Mouse (Mus musculus): Measurements from ENCODE around the gene Senp1.
A peak's percentile ranks its signal among the peaks of the same experiment; 100 is the strongest.

Gene Senp1

DNA sequence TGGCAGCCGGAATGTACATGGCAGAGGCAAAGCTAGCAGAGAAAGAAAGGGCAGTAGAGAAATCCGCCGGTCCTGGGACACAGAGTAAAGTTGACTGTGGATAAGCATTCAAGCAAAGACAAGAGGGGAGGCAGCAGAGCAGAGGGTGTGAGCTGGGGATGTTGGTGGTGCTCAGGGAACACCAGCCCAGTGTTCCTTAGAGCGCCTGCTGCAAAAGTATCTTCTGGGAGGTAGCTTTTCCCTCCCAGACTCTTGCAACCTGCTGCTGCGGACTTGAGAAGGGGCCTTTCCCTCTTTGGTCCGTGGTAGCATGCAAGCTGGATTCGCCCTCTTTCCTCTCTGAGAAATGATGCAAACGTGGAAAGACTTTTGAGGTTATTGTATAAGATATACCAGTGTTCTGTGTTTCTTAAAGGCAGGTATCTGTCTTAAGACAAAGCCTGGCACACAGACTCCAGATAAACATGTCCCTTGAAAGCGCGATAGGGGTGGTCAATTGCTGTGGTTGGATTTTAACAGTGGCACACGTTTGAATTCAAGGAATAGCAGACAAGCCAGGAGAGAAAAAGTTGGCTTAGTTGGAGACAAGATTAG is 14.3 kb upstream of the Senp1 start:
- DNase-seq (ENCODE audit: extremely low spot score), result no peak

DNA sequence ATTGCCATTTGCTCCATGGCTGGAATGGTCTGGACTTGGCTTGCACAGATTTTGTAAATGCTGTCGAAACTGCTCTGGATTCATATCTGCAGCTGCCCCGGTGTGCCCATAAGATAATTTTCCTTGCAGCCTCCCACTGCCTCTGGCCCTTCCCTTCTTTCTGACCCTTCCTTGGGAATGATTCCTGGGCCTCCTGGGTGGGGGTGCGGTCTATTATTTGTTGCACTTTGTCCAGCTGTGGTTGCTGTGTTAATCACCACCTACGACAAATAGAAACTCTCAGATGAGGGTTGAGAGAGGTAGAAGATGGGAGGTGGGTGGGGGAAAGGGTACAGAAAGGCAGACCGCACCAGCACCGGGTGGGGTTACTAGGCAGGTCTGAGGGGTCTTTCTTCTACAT is 13.7 kb upstream of the Senp1 start:
- no peak for DNase-seq (ENCODE audit: extremely low spot score)

DNA sequence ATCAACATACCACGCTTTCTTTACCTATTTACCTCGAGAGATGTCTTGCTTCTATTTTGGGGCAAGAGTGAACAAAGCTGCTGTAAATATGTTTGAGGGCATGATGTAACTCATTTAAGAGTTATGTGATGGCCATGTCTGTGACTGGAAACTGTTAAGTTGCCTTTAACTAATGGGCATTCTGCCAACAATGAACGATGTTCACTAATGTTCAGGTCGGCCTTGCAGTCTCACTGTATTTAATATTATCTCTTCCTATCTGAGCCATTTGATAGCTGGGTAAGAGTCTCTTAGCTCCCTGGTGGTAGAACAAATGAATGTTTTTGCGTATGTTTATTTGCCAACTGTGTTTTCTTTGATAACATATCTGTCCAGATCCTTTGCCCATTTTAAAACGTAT is 13.0 kb upstream of the Senp1 start:
- no peak for DNase-seq (ENCODE audit: extremely low spot score)

DNA sequence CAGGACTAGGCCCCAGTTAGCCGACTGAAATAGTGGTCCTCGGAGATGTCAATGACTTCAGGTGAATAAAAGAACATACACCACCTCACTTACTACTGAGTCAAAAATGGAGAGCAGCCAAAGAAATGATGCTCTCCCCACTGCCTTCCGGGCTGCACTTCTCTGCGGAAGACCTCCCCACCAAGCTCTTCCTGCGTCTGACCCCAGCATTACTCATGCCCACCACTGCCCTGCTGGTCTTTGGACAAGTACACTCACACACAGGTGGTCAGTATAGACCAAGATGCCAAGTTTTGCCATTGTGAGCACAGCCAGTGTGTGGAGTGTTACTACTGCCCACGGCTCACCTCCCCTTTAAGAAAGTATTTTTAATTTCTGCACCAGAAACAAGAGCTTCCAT is 8.9 kb upstream of the Senp1 start:
- DNase-seq (ENCODE audit: extremely low spot score), result no peak

DNA sequence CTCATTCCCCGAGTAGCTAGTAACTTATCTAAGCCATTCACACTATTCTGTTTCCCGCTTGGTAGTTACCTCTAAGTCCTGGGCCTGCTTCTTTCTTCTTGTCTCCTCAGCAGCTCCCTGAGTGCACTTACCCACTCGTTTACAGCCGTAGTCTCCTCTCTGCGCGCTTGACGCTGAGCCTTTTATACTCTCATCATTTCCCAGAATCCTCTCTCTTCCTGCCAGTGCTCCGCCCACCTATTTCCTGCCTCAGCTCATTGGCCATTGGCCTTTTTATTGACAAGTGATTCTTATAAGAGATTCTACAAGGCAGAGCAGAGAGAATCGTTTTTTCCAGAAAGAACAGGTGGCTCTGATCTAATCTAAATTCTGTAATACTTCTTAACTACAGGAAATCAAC is 5.0 kb upstream of the Senp1 start:
- DNase-seq (ENCODE audit: extremely low spot score), result no peak

DNA sequence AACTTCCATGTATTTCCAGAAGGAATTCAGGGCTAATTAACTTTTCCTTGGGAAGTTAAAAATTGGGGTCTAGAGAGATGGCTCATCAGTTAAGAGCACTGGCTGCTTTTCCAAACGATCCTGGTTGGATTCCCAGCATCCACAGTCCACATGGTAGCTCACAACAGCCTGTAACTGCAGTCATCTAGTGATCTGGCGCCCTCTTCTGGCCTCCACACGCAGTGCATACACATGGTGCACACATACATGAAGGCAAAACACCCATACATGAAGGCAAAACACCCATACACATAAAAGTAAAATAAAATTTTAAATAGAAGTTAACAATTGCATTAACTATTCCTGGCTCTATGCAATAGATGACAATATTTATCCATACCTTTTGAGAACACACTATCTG is 3.4 kb upstream of the Senp1 start:
- DNase-seq (ENCODE audit: extremely low spot score), result no peak

DNA sequence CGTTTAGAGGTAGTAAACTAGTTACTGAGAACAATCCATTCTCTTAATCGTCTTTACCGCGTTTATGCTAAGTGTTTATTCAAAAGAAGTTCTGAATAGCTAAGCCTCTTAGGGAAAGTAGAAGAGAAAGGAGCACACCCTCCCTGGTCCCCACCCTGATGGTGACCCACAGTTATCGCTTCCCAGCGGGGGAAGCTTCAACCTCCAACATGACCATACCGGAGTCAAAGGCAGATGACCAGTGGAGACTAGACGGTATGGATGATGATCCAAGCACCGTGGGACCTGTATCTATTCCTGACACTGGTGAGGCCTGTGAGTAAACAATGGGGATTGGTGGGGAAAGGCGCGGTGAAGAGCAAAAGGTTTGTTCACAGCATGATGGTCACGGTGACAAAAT is 1.4 kb upstream of the Senp1 start:
- no peak for DNase-seq (ENCODE audit: extremely low spot score)

DNA sequence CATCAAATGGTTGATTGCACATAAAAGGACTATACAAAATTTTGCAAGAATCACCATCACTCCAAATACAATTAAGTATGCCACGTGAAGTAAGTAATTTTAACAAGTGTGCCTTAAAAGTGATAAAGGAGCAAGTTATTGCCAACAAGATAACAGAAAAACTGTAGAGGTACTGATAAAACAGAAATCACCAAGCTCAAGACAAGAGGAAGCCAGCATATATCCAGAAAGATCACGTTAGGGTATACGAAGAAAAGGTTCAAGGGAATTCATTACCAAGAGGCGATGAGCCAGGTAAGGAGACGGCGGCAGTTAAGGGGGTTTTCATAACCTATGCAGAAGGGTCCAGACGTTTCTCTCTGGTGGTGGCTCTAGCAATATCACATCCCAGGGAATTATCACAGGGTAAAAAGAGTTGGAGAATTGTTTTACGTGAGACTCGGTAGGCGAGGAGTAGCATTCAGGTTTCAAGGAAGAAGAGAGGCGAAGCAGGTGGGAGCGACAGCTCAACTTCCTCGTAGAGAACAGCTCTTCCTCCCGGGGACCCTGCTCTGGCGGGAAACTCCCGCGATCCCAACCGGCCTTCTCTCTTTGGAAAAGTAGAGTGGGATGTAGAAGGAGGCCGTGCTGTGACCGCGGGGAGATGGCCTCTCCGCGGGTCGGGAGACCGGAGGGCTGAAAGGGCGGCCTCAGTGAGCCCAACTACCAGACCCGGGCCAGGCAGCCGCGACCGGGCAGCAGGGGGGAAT is 998 bp downstream of the Senp1 start, which contains the start of gene Pfkm:
TSS of gene Pfkm (plus strand) at position 218 of the 749 bp plus-strand sequence.
- DNase-seq (ENCODE audit: extremely low spot score), result no peak

DNA sequence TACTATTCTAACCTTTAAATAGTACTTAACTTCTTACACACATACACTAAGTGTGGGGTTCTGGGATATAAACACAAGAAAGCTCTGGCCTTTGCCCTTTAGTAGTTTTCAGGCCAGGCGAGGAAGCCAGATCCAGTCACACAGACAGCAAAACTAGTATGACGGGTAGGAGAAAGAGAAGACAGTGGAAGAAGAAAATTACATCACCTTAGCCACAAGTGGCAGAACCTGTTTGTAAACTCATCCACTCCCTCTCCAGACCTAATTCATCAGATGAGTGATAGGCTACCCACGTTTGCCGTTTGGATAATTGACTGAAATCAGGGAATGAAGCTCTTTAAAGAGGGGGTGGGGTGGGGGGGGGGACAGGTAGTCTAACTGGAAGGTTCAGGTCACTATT is 1.7 kb downstream of the Senp1 start:
- DNase-seq (ENCODE audit: extremely low spot score), result no peak

DNA sequence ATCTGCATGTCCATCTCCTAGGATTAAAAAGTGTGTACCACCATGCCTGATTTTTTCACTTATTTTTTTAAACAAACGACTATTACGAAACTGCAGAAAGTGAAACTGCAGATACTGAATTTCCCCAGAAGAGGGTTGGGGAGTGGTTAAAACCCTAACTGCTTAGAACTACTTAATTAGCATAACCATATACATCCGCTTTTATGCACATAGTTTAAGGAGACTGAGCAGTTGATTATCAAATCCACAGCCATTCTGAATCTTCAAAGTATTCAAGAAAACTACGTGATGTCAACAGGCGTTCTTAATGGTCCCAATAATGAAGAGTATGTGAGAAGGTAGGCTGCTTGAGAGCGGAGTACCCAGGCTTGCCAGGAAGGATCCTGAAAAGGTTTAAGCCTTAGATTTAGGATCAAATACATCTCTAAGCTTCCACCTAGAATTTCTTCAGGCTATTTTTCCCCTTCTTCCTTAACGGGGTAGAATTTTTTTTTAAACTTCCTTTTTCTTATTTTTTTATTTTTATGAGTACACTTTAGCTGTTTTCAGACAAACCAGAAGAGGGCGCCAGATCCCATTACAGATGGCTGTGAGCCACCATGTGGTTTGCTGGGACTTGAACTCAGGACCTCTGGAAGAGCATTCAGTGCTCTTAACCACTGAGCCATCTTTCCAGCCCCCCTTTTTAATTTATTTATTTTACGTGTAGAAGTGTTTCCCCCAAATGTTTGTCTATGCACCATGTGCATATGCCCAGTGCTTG is 3.9 kb downstream of the Senp1 start:
- peak; percentile 20 for DNase-seq (ENCODE audit: extremely low spot score)

DNA sequence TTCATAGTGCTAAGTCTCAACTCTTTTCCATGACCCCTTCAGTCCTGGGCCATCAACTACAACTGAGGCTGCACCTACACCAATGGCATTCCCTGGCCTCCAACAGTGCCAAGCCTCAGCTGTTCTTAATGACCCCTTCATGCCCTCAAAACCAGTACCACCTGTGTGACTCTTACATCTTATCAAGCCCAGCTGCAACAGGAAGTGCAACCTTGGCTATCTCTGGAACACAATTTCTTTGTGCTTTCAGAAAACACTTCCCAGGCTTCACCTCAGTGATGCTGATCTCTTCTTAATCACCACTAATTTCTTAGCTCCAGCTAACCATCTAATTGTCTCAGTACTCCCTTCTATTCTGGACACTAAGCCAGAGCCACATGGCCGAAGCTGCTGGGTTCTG is 4.7 kb downstream of the Senp1 start:
- DNase-seq (ENCODE audit: extremely low spot score), result no peak

DNA sequence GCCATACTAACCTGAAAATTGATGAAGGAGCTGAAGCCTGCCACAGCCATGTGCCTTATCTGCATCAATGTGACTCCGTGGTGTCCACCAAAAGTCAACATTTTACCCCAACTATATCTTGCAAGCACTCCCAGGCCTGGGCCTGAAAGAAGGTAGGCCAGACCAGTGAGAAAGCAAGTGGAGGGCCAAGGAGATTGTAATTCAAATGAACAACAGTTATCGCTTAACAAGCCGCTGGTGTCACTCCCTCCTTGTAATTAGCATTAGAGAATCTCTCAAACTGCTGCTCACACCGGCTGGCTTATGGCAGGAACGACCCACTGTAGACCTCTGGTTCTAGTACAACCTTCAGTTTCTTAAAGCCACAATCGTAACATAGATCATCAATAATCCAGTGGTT is 16.6 kb downstream of the Senp1 start:
- no peak for DNase-seq (ENCODE audit: extremely low spot score)

DNA sequence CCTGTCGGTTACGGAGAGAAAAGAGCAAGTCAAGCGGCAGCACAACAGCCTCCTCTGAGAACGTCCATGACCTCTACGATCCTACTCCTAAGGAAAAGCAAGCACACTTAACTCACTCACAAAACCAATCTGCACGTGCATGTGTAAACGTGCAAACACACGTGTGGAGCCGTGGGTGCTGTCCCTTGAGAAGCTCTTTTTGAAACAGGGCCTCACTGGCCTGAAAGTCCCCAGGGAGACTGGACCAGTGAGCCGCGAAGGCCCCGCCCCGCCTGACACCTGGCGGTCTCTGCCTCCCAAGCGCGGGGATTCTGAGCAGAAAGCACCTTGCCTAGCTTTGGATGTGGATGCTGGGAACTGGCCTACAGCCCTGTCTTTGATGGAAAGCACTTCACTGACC is 18.5 kb downstream of the Senp1 start:
- no peak for DNase-seq (ENCODE audit: extremely low spot score)

DNA sequence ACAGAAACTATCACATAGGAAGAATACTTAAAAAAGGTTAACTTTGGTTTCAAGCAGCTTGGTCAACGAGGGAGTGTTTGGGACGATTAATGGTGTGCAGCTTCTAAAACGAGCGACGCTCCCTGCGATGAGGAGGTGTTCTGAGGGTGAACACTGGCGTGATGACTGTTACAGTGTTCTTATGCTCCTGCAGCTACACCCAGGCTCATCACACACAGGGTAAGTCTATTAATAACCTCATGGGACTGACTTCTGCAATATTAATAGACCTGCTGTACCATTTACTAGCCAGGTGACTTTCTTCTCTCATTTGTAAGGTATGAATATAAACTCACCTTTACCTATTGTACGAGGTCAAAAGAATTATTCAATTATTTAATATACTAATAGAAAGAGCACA is 19.0 kb downstream of the Senp1 start:
- DNase-seq (ENCODE audit: extremely low spot score), result no peak

DNA sequence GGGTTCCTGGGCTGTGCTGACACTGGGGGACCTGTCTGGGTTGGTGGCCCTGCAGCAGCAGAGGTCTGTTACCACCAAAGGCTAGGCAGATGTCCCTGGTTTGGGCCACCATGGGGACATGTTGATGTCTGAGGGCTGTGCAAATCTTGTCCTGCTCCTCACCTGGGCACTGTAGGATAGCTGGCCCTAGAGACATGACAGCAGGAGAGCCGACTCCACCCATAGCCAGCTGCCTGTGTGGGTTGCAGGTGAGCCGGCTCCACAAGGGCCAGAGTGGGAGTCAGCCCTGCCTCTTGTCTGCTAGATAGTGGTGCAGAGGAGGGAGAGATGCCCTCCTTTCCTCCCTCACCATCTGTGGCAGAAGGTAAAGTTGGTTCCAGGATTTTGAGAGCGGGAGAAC is 23.2 kb downstream of the Senp1 start:
- no peak for DNase-seq (ENCODE audit: extremely low spot score)

DNA sequence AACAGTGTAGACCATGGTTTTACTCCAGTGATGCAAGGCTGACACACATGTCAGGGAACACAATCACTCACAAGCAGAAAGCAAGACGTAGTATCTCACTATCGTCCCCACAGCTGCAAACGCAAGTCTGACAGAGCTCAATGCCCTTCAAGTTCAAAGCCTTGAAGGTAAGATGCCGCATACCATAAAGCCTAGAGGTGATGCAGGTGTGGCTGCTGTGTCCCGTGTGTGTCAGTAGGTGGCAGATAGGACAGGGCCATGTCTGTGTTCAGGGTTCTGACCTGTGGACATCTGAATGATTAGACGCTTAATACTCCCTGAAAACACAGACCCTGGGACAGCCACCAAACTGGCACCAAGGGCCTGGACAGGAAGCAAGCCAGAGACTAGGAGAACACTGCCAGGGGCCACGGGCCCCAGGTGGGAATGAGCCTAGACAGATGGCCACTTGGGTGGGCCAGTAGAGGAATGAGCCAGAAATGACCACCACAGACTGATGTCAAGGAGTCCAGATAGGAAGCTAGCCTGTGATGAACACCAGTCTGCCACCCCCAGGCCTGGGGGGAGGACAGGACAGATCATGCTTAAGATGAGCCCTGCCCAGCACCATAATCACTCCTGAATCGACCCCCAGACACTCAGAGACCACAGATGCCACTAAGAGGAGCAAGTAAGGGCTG is 23.8 kb downstream of the Senp1 start:
- DNase-seq (ENCODE audit: extremely low spot score), result no peak

DNA sequence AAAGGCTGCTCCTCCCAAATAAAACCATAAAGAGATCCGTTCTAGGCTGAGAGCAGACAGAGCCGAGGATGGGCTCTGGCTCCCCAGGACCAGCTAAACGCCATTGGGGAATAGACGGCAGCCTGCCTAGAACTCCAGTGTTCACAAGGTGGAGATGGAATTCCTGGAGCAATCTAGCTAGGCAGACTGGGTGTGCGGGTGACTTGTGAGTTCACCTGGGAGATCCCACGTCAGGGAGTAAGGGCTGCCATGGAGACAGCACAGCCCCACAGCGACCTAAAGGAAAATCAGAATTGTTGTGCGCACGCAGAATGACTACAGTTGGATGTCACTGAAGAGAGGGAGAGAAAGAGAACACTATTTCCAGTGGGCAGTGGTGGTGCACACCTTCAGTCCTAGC is 25.0 kb downstream of the Senp1 start:
- no peak for DNase-seq (ENCODE audit: extremely low spot score)

DNA sequence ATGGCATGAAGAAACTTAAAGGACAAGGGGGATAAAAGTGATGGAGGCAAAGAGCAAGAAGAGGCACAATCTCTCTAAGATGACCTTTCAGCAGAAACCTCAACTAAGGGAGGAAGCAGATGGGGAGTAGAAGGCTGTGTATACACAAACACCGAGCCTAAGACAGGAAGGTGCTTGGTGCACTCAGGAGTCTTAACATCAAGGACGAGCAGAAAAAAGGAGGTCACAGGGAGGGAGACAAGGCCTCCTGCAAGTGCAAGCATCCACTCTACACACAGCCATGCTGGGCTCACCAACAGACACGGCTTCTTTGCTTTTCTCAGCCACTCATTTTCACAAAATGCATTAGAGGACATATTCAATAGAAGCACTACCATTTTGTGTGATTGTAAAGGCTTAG is 26.1 kb downstream of the Senp1 start:
- no peak for DNase-seq (ENCODE audit: extremely low spot score)

DNA sequence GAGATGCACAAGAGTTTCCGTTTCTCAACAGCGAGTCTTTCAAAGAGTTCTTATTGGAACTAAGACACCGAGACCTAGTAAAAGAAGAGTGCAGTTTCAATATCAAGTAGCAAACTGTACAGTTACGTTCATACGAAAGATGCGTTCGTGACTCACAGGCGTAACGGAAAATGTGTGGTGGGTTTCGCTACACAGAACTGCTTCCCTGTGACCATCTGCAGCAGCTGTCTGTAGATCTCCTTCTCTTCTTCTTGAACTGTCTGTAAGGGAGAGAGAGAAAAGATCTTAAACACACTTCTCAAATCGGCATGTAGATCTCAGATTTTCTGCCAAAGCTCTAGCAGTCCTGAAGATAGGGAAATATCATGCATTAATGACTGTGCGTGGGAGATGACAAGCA is 26.9 kb downstream of the Senp1 start:
- DNase-seq (ENCODE audit: extremely low spot score), result no peak

DNA sequence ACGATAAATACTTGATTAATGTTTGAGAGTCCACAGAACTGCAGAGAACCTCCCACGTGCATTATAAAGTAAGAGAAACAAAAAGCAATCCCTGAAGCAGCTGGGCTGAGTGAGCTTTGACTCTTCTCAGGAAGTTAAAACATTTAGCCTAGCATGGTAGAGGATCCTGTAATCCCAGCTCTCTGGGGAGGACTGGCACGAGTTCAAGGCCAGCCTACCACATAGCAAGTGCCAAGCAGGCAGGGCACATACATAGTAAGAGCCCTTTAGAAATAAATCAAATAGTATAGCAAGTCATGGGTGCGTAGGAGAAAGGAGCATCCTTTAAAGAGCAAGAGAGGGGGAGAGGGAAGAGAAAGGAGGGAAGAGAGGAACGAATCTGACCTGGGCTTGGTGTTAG is 27.7 kb downstream of the Senp1 start:
- DNase-seq (ENCODE audit: extremely low spot score), result no peak

DNA sequence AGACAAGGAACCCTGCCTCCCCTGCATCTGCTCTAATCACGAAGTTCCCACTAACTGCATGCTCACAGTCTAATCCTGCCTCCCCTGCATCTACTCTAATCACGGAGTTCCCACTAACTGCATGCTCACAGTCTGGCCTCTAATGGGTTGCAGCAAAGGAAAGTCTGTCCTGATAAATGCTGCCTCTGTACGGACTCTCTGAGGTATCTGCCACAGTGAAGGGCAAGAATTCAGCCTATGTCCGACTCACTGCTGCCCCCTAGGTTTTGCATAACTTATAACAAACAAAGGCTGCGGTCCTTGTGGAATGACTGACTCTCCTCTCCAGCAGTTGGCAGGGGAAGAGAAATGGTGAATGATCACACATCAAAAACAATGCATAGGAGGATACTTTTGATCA is 38.3 kb downstream of the Senp1 start:
- peak; percentile 66 for DNase-seq (ENCODE audit: extremely low spot score)

DNA sequence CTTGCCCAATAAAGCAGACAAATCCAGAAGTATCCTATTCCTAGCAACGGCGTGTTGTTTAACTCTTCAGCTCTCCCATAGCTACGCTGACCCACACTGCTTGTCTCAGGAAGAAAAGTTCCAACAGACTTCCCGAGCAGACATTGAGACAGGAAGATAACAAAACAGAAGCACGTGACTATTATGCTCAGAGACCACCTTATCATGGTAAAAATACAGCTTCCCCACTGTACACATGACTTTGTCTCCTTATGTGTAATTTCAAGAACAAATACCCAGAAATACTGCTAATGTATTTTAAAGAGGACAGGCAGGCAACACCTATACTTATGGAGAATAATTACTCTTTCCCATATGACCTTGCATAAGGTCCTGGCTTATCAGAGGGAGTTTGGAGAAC is 41.9 kb downstream of the Senp1 start:
- no peak for DNase-seq (ENCODE audit: extremely low spot score)

Data from embryo, embryonic 9.5 days (tissue).